Mouse (Mus musculus) kidney, embryonic 14.5 days (tissue): ENCODE measurements around the gene Palm. TPM values are rescaled to one million over a fixed set of nuclear protein-coding genes. Genes with fewer than 3 reads are reported as not detected.
A peak's percentile ranks its signal among the peaks of the same experiment; 100 is the strongest.

ENCODE experiments used
- ATAC-seq: fragments of 200-750 bp; cut with Nextera tagmentation; 2 replicates; pipeline ENCODE4 v1.8.0; 2017; ENCODE audit warnings: moderate number of reproducible peaks, mild to moderate bottlenecking, moderate TSS enrichment, moderate library complexity; ENCODE audit not compliant: low FRiP score, low TSS enrichment
- H3K27ac ChIP-seq: fragments of 300-500 bp; sonication (generic); 2 replicates; pipeline ENCODE4 v1.5.1; 2014; ENCODE audit warnings: low read depth, mild to moderate bottlenecking, low read length, moderate library complexity, mixed read lengths
- H3K27me3 ChIP-seq: fragments of 300-500 bp; sonication (generic); 2 replicates; pipeline ENCODE4 v1.6.1; 2014; ENCODE audit warnings: mild to moderate bottlenecking, low read length; ENCODE audit not compliant: control insufficient read depth, insufficient read depth
- H3K36me3 ChIP-seq: fragments of 300-500 bp; sonication (generic); 2 replicates; pipeline ENCODE4 v1.6.1; 2014; ENCODE audit warnings: low read length, mixed read lengths; ENCODE audit not compliant: control insufficient read depth, insufficient read depth
- H3K4me1 ChIP-seq: fragments of 300-500 bp; sonication (generic); 2 replicates; pipeline ENCODE4 v1.6.1; 2014; ENCODE audit warnings: low read length, mixed read lengths; ENCODE audit not compliant: control insufficient read depth, insufficient read depth
- H3K4me2 ChIP-seq: fragments of 300-500 bp; sonication (generic); replicated peaks from 2 replicates; pipeline ENCODE4 v1.6.1; 2014; ENCODE audit warnings: low read depth, mild to moderate bottlenecking, low read length
- H3K4me3 ChIP-seq: fragments of 300-500 bp; sonication (generic); 2 replicates; pipeline ENCODE4 v1.5.1; 2014; ENCODE audit warnings: mild to moderate bottlenecking, low read length
- H3K9ac ChIP-seq: fragments of 300-500 bp; sonication (generic); 2 replicates; pipeline ENCODE4 v1.6.1; 2014; ENCODE audit warnings: low read depth, mild to moderate bottlenecking, low read length, moderate library complexity
- H3K9me3 ChIP-seq: fragments of 300-500 bp; sonication (generic); 2 replicates; pipeline ENCODE4 v1.6.1; 2016; ENCODE audit warnings: low read length; ENCODE audit not compliant: control insufficient read depth
- WGBS: fragments of 180-500 bp; shearing (Covaris S2); extraction: QIAGEN DNeasy Blood & Tissue Kit; methylation state at CpG from one replicate; pipeline ENCODE4 v1.1.7; 2014; 5-methylcytosine and 5-hydroxymethylcytosine counted together
- polyA plus RNA-seq: library from polyadenylated mRNA; unstranded; fragments of >200 nt; fragmentation: Nextera tagmentation; extraction: Ambion mirVana; gene quantifications from 2 replicates; pipeline ENCODE4 v1.2.1, GENCODE M21; 2014

Palm gene
- polyA plus RNA-seq, 1 experiment from 2014 or later = 136 TPM

DNA sequence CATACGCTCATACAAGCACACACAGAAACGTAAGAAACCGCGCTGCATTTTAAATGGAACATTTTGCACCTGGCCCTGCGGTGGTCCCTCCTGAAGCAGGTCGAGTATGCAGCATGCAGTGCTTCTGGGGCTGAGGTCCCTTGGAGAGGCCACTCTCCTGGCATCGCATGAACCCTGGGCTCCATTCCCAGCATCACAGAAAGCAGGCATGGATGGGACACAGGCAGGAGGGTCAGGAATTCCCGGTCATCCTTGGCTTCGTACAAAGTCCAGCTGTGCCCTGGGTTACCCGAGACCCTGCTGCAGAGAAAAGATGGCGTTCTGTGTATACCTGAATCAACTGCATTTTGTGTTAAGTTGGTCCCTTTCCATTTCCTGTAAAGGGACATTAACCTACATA is 7.1 kb downstream of the Palm start:
- WGBS = 68% methylated on average over 11 of the region's 11 CpGs
- Histone ChIP-seq H3K4me1 (peaks cover 61% of the 10 kb centered on the region), H3K4me3 (no peak overlapping the region), H3K4me2 (no peak overlapping the region), H3K27ac (no peak overlapping the region), H3K36me3 (no peaks in the 10 kb centered on the region), H3K9ac (no peak overlapping the region), H3K27me3 (no peaks in the 10 kb centered on the region), H3K9me3 (no peaks in the 10 kb centered on the region)
- ATAC-seq = no peak

DNA sequence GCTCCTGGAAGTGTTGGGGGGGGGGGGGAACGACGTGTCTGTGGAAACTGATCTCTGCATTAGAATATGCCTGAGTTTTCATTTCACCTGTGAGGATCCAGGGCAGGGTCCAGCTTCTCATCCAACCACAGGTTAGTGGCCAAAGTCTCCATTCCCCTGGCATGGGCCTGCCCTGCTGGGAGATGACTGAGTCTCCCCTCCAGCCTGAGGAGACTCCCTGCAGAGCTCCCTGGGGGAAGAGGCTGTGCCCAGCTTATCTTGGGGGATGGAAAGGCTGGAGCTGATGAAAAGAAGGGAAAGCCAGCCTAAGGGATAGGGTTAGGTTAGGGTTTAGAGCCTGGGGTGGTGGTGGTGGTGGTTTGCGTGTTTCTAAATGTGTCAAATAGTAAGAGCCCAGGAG is 8.5 kb downstream of the Palm start:
- peaks cover 64% of the 10 kb centered on the region for H3K4me1 ChIP-seq
- no peaks in the 10 kb centered on the region for H3K27me3 ChIP-seq
- peak overlapping the region; percentile 79 for H3K27ac ChIP-seq
- H3K4me3 ChIP-seq = no peak overlapping the region
- H3K9ac ChIP-seq = no peak overlapping the region; the same call in 1 of the 2 replicates
- no peak overlapping the region for H3K4me2 ChIP-seq
- ATAC-seq = no peak
- H3K9me3 ChIP-seq = no peaks in the 10 kb centered on the region
- 25% methylated on average over 3 of the region's 3 CpGs for WGBS
- H3K36me3 ChIP-seq = no peaks in the 10 kb centered on the region

DNA sequence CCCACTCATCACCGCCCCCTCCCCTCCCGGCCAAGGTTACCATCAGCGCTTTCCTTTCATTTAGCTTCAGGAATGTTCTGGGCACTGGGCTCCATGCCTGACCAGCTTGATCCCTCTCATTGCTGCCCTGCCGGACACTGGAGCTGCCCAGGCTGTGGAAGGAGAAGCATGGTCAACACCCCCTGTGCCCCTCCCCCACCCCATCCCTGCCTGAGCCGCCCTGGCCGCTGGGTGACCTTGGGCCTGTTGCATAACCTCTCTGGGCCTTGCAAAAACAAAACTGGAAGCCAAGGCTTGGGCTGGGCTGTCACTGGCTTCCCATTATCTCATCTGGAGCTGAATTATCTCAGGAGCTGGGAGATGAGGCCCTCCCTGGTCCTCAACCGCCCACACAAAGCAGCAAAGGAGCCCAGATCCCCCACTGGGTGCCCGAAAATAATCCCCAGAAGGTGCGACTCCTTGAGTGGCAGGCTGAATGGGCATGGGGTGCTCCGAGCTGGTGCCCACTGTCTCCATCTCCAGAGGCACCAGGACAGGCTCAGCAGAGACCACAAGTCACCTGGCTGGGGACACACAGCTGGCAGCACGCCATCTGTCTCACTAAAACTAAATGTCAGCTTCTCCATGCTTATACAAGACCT is 9.1 kb downstream of the Palm start:
- Histone ChIP-seq H3K27ac (peak overlapping the region; percentile 79), H3K4me2 (no peak overlapping the region; the same call in 1 of the 2 replicates), H3K4me1 (peaks cover 60% of the 10 kb centered on the region), H3K9me3 (no peaks in the 10 kb centered on the region), H3K36me3 (peaks cover under 1% of the 10 kb centered on the region; the same call in 1 of the 2 replicates), H3K9ac (no peak overlapping the region; the same call in 1 of the 2 replicates), H3K4me3 (no peak overlapping the region), H3K27me3 (no peaks in the 10 kb centered on the region)
- 30% methylated on average over 11 of the region's 11 CpGs for WGBS
- peak; percentile 61 for ATAC-seq

DNA sequence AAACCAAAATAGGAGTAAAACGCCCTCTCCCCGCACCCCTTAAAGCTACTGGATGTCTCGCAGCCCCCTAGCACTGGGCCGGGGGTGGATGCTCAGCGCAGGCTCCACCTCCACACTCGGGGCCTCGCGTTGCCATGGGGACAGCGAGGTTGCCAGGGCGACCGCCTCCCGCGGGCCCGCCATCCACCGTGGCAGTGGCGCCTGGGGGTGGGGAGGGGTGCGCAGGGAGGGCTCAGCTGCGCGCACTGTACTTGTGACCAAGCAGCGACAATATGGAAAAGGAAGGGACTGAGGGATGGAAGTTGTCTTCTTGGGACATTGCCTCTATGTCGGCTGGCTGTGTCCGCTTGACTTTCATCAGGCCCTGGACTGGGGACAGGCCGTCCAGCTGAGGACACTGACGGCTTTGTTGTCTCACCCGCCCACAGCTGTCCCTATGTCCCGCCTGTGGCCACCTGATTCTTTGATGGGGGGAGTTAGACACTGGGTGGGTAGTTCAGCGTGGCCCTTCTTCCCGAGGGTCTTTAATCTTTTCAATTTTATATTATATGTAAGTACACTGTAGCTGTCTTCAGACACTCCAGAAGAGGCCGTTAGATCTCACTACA is 10.4 kb downstream of the Palm start:
- Histone ChIP-seq H3K27me3 (no peaks in the 10 kb centered on the region), H3K9me3 (no peaks in the 10 kb centered on the region), H3K27ac (peak overlapping the region; percentile 5; the same call in 1 of the 2 replicates), H3K36me3 (peaks cover 12% of the 10 kb centered on the region; the same call in 1 of the 2 replicates), H3K4me3 (no peak overlapping the region), H3K4me1 (peaks cover 53% of the 10 kb centered on the region), H3K4me2 (peak overlapping the region; percentile 15; the same call in 1 of the 2 replicates), H3K9ac (peak overlapping the region; percentile 5; the same call in 1 of the 2 replicates)
- peak; percentile 53 for ATAC-seq
- 8% methylated on average over 29 of the region's 29 CpGs for WGBS

DNA sequence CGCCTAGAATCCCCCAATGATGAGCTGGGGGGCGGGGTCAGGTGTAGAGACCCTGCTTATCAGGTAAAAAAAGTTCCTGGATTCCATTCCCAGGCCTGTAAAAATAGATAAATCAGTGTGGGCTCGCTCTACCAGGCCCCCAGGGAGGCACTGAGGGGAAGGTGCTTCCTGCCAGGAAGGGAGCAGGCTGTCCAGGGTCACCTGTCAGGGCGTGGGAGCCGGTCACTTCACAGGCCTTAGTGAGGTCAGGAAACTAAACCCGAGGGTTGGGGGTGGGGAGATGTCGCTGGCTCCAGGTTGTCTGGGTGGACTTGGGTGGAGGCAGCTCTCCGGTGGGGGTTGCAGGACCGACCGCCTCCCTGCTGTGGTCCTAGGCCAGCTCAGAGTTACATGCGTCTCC is 12.3 kb downstream of the Palm start:
- peaks cover 53% of the 10 kb centered on the region for H3K4me1 ChIP-seq
- H3K27ac ChIP-seq = peak overlapping the region; percentile 66
- H3K9ac ChIP-seq = no peak overlapping the region
- no peak overlapping the region for H3K4me2 ChIP-seq
- H3K4me3 ChIP-seq = no peak overlapping the region
- ATAC-seq = 0 out of 2 replicates have a peak, but pooled peaks have one; percentile 13
- peaks cover 26% of the 10 kb centered on the region; the same call in 1 of the 2 replicates for H3K36me3 ChIP-seq
- H3K9me3 ChIP-seq = no peaks in the 10 kb centered on the region
- H3K27me3 ChIP-seq = no peaks in the 10 kb centered on the region
- WGBS = 21% methylated on average over 11 of the region's 11 CpGs

DNA sequence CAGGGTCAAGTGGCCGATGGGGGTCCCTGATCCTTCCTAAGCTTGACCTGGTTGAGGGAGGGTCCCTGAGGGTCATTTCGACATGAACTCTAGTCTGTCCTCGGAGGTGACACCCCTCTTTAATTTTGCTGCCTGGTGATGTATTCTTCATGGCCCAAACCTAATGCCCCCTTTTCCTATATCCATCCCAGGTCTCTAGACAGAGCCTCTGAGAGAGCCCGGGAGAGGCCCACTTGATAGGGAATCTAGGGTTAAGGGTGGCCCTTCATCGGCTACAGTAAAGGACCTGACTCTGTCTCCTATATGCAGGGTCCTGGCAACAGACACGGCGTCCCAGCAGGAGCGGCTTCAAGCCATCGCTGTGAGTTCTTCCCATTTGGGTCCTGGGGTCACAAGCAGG is 13.0 kb downstream of the Palm start:
- 75% methylated on average over 9 of the region's 9 CpGs for WGBS
- Histone ChIP-seq H3K27ac (peak overlapping the region; percentile 65; the same call in 1 of the 2 replicates), H3K9ac (no peak overlapping the region), H3K27me3 (no peaks in the 10 kb centered on the region), H3K4me3 (no peak overlapping the region), H3K4me1 (peaks cover 48% of the 10 kb centered on the region), H3K9me3 (no peaks in the 10 kb centered on the region), H3K4me2 (no peak overlapping the region), H3K36me3 (peaks cover 30% of the 10 kb centered on the region; the same call in 1 of the 2 replicates)
- no peak for ATAC-seq

DNA sequence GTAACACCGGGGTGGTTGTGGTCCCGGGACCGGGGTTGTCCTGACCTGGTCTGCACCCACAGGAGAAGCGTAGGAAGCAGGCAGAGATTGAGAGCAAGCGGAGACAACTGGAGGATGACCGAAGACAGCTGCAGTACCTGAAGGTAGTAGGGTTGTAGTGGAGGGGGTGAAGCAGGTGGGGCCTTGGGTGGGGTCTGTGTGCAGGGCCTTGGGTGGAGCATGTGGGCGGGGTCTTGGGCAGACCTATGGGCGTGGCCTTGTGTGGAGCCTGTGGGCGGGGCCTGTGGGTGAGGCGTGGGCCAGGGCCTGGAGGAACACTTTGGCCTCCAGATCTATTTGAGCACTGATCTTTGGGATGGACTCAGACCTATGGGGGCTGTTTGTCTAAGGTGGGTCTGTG is 13.6 kb downstream of the Palm start:
- H3K9ac ChIP-seq = no peak overlapping the region
- no peaks in the 10 kb centered on the region for H3K27me3 ChIP-seq
- ATAC-seq = no peak
- no peaks in the 10 kb centered on the region for H3K9me3 ChIP-seq
- H3K4me1 ChIP-seq = peaks cover 43% of the 10 kb centered on the region
- H3K36me3 ChIP-seq = peaks cover 35% of the 10 kb centered on the region; the same call in 1 of the 2 replicates
- WGBS = 75% methylated on average over 10 of the region's 10 CpGs
- no peak overlapping the region for H3K4me3 ChIP-seq
- no peak overlapping the region; the same call in 1 of the 2 replicates for H3K27ac ChIP-seq
- no peak overlapping the region for H3K4me2 ChIP-seq

DNA sequence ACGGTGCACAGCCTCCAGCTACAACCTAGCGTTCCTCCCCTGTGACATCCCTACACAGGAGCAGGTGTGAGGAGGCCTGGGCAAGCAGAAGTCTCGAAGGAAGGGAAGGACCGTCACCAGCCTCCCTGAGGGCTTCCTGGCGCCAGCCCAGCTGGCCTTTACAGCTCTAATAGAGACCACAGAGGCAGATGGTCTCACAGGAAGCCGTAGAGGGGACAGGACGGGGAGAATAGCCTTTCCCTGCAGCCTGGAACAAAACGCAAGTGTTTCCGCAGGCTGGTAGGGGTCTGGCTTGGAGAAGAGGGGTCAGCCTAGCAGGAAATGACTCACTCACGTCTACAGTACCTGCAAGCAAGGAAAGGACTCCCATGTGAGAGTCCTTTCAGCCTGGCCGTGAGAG is 14.5 kb downstream of the Palm start:
- Histone ChIP-seq H3K27me3 (no peaks in the 10 kb centered on the region), H3K36me3 (peaks cover 39% of the 10 kb centered on the region; the same call in 1 of the 2 replicates), H3K4me1 (peaks cover 37% of the 10 kb centered on the region), H3K4me2 (no peak overlapping the region), H3K9ac (no peak overlapping the region), H3K4me3 (no peak overlapping the region), H3K27ac (peak overlapping the region; percentile 24; the same call in 1 of the 2 replicates), H3K9me3 (no peaks in the 10 kb centered on the region)
- 47% methylated on average over 11 of the region's 11 CpGs for WGBS
- ATAC-seq = no peak

DNA sequence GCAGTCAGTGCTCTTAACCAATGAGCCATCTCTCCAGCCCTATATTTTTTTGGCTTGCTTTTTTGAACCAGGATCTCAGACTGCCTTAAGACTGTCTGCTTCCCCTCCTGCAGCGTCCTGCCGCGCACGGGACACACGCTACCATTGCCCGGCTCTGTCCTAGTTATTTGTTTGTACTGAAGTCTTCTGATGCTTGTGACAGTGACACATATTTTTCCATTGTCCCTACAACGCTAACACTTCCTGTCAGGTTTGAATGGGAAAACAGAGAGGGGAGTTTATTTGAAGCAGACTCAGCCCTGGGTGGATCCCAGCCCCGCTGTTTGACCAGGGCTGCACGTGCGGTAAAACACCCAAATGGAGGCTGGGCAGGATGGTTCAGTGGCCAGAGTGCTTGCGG is 15.4 kb downstream of the Palm start:
- 83% methylated on average over 11 of the region's 11 CpGs for WGBS
- Histone ChIP-seq H3K27ac (no peak overlapping the region), H3K4me2 (no peak overlapping the region), H3K27me3 (no peaks in the 10 kb centered on the region), H3K9ac (no peak overlapping the region), H3K9me3 (no peaks in the 10 kb centered on the region), H3K36me3 (peaks cover 39% of the 10 kb centered on the region; the same call in 1 of the 2 replicates), H3K4me3 (no peak overlapping the region), H3K4me1 (peaks cover 28% of the 10 kb centered on the region)
- ATAC-seq = no peak
